Mouse (Mus musculus) heart, embryonic 16.5 days (tissue): ENCODE results near the gene Aldh3b2. TPM values are rescaled to one million over a fixed set of nuclear protein-coding genes. Genes with fewer than 3 reads are reported as not detected.

Experiments used
- ATAC-seq: fragments of 200-750 bp; cut with Nextera tagmentation; replicated peaks from 2 replicates; pipeline ENCODE4 v1.8.0; 2017; ENCODE audit warnings: moderate number of reproducible peaks; ENCODE audit not compliant: insufficient read depth, low FRiP score; ENCODE audit errors: extremely low read depth
- H3K27ac ChIP-seq: fragments of 300-500 bp; sonication (generic); 2 replicates; pipeline ENCODE4 v1.5.1; 2014; ENCODE audit warnings: mild to moderate bottlenecking, low read length, control low read depth, moderate library complexity
- H3K27me3 ChIP-seq: fragments of 300-500 bp; sonication (generic); 2 replicates; pipeline ENCODE4 v1.6.1; 2014; ENCODE audit warnings: low read length, mixed read lengths; ENCODE audit not compliant: control insufficient read depth, insufficient read depth
- H3K36me3 ChIP-seq: fragments of 300-500 bp; sonication (generic); 2 replicates; pipeline ENCODE4 v1.6.1; 2014; ENCODE audit not compliant: control insufficient read depth, insufficient read depth
- H3K4me1 ChIP-seq: fragments of 300-500 bp; sonication (generic); 2 replicates; pipeline ENCODE4 v1.6.1; 2014; ENCODE audit warnings: low read length, mixed read lengths; ENCODE audit not compliant: control insufficient read depth, insufficient read depth
- H3K4me2 ChIP-seq: fragments of 300-500 bp; sonication (generic); 2 replicates; pipeline ENCODE4 v1.6.1; 2014; ENCODE audit warnings: low read depth, mild to moderate bottlenecking, control low read depth, low read length
- H3K4me3 ChIP-seq: fragments of 300-500 bp; sonication (generic); 2 replicates; pipeline ENCODE4 v1.5.1; 2014; ENCODE audit warnings: mild to moderate bottlenecking, control low read depth, low read length
- H3K9ac ChIP-seq: fragments of 300-500 bp; sonication (generic); 2 replicates; pipeline ENCODE4 v1.6.1; 2014; ENCODE audit warnings: low read length, control low read depth
- H3K9me3 ChIP-seq: fragments of 300-500 bp; sonication (generic); replicated peaks from 2 replicates; pipeline ENCODE4 v1.6.1; 2016; ENCODE audit warnings: low read length; ENCODE audit not compliant: control insufficient read depth
- WGBS: fragments of 180-500 bp; shearing (Covaris S2); extraction: QIAGEN DNeasy Blood & Tissue Kit; methylation state at CpG from one replicate; pipeline ENCODE4 v1.1.7; 2014; 5-methylcytosine and 5-hydroxymethylcytosine counted together
- polyA plus RNA-seq: library from polyadenylated mRNA; unstranded; fragments of >200 nt; fragmentation: Nextera tagmentation; extraction: Ambion mirVana; gene quantifications from 2 replicates; pipeline ENCODE4 v1.2.1, GENCODE M21; 2015

The Aldh3b2 gene
- polyA plus RNA-seq, 1 experiment from 2014 or later: 0.21 TPM

GRCm38 (mm10) chr19:3997231-3997630 is 25.1 kb downstream of the Aldh3b2 start:
- no peaks in the 10 kb centered on the region for H3K9me3 ChIP-seq
- WGBS: 38% methylated on average over 8 of the region's 8 CpGs
- H3K9ac ChIP-seq: no peak overlapping the region
- H3K4me3 ChIP-seq: no peak overlapping the region
- no peak for ATAC-seq
- no peak overlapping the region for H3K27ac ChIP-seq
- peaks cover 20% of the 10 kb centered on the region for H3K4me1 ChIP-seq
- H3K4me2 ChIP-seq: no peak overlapping the region
- H3K27me3 ChIP-seq: peaks cover 2% of the 10 kb centered on the region; the same call in 1 of the 2 replicates
- no peaks in the 10 kb centered on the region for H3K36me3 ChIP-seq

GRCm38 (mm10) chr19:3998335-3998734 is 26.2 kb downstream of the Aldh3b2 start:
- no peak overlapping the region for H3K9ac ChIP-seq
- no peak for ATAC-seq
- H3K36me3 ChIP-seq: no peaks in the 10 kb centered on the region
- WGBS: 73% methylated on average over 8 of the region's 8 CpGs
- peaks cover 29% of the 10 kb centered on the region for H3K4me1 ChIP-seq
- no peaks in the 10 kb centered on the region for H3K27me3 ChIP-seq
- no peak overlapping the region for H3K27ac ChIP-seq
- no peak overlapping the region for H3K4me2 ChIP-seq
- H3K9me3 ChIP-seq: no peaks in the 10 kb centered on the region
- H3K4me3 ChIP-seq: no peak overlapping the region

GRCm38 (mm10) chr19:3999121-3999730 is 27.1 kb downstream of the Aldh3b2 start:
- no peak for ATAC-seq
- Histone ChIP-seq H3K27ac (no peak overlapping the region), H3K9me3 (no peaks in the 10 kb centered on the region), H3K27me3 (no peaks in the 10 kb centered on the region), H3K4me1 (peaks cover 37% of the 10 kb centered on the region), H3K9ac (peak overlapping the region; percentile 96), H3K36me3 (no peaks in the 10 kb centered on the region), H3K4me3 (peak overlapping the region; percentile 88; the same call in 1 of the 2 replicates), H3K4me2 (peak overlapping the region; percentile 96)
- 81% methylated on average over 9 of the region's 9 CpGs for WGBS

- Histone ChIP-seq H3K9ac (peak within 1 kb of the TSS; percentile 96), H3K4me2 (peak within 1 kb of the TSS; percentile 96), H3K9me3 (no peaks in the 10 kb centered on the region), H3K27ac (peak within 1 kb of the TSS; percentile 99), H3K4me3 (peak within 1 kb of the TSS; percentile 88), H3K4me1 (peaks cover 48% of the 10 kb centered on the region), H3K36me3 (no peaks in the 10 kb centered on the region), H3K27me3 (no peaks in the 10 kb centered on the region)
- WGBS: under 1% methylated on average over 64 of the region's 64 CpGs
- peak; percentile 87 for ATAC-seq
Observed at GRCm38 (mm10) chr19:4000119-4000900, 28.2 kb downstream of the Aldh3b2 start, which contains the start of the genes Nudt8 and Gm49405. Nudt8 (plus strand) TSS chr19:4000580. Gm49405 (plus strand) TSS chr19:4000626.

- H3K27me3 ChIP-seq: no peaks in the 10 kb centered on the region
- H3K4me1 ChIP-seq: peaks cover 51% of the 10 kb centered on the region
- peak overlapping the region; percentile 99 for H3K27ac ChIP-seq
- H3K4me2 ChIP-seq: peak overlapping the region; percentile 96
- H3K9me3 ChIP-seq: no peaks in the 10 kb centered on the region
- WGBS: 18% methylated on average over 17 of the region's 17 CpGs
- no peak for ATAC-seq
- no peaks in the 10 kb centered on the region for H3K36me3 ChIP-seq
- peak overlapping the region; percentile 96 for H3K9ac ChIP-seq
- peak overlapping the region; percentile 88 for H3K4me3 ChIP-seq
Observed at GRCm38 (mm10) chr19:4000949-4001525, 28.9 kb downstream of the Aldh3b2 start.

GRCm38 (mm10) chr19:4001752-4002151 is 29.6 kb downstream of the Aldh3b2 start:
- peak overlapping the region; percentile 96; the same call in 1 of the 2 replicates for H3K4me2 ChIP-seq
- peaks cover 6% of the 10 kb centered on the region for H3K36me3 ChIP-seq
- peaks cover 51% of the 10 kb centered on the region for H3K4me1 ChIP-seq
- 60% methylated on average over 5 of the region's 5 CpGs for WGBS
- H3K9ac ChIP-seq: peak overlapping the region; percentile 2; the same call in 1 of the 2 replicates
- peak overlapping the region; percentile 99 for H3K27ac ChIP-seq
- no peak overlapping the region for H3K4me3 ChIP-seq
- no peaks in the 10 kb centered on the region for H3K27me3 ChIP-seq
- H3K9me3 ChIP-seq: no peaks in the 10 kb centered on the region
- ATAC-seq: no peak

- peaks cover 51% of the 10 kb centered on the region for H3K4me1 ChIP-seq
- H3K4me2 ChIP-seq: peak within 1 kb of the TSS; percentile 65
- peak within 1 kb of the TSS; percentile 78 for H3K9ac ChIP-seq
- ATAC-seq: peak; percentile 45
- H3K27ac ChIP-seq: peak within 1 kb of the TSS; percentile 99
- 53% methylated on average over 1 of the region's 1 CpGs for WGBS
- peaks cover 20% of the 10 kb centered on the region for H3K36me3 ChIP-seq
- no peaks in the 10 kb centered on the region for H3K27me3 ChIP-seq
- no peaks in the 10 kb centered on the region for H3K9me3 ChIP-seq
- peak within 1 kb of the TSS; percentile 40 for H3K4me3 ChIP-seq
Observed at GRCm38 (mm10) chr19:4003112-4003511, 31.0 kb downstream of the Aldh3b2 start, which contains the start of gene Doc2g. Doc2g (plus strand) TSS chr19:4003313.

GRCm38 (mm10) chr19:4003641-4004040 is 31.5 kb downstream of the Aldh3b2 start:
- H3K27ac ChIP-seq: peak overlapping the region; percentile 99
- no peaks in the 10 kb centered on the region for H3K9me3 ChIP-seq
- H3K27me3 ChIP-seq: no peaks in the 10 kb centered on the region
- H3K36me3 ChIP-seq: peaks cover 23% of the 10 kb centered on the region
- H3K4me1 ChIP-seq: peaks cover 51% of the 10 kb centered on the region
- no peak for ATAC-seq
- H3K9ac ChIP-seq: peak overlapping the region; percentile 78
- peak overlapping the region; percentile 65 for H3K4me2 ChIP-seq
- peak overlapping the region; percentile 40 for H3K4me3 ChIP-seq
- 68% methylated on average over 12 of the region's 12 CpGs for WGBS
